Mouse (Mus musculus): Measurements from ENCODE around the gene Zic2. TPM values are rescaled to one million over a fixed set of nuclear protein-coding genes. Genes with fewer than 3 reads are reported as not detected.

The Zic2 gene
- total and polyA plus RNA-seq, 3 experiments: 0.31 TPM; not detected in 2

- H3K36me3 ChIP-seq (ENCODE audit: control insufficient read depth, insufficient read depth, low read length): no peaks in the 10 kb centered on the region
- TF ChIP-seq POLR2A (IDR thresholded peaks at IDR 0.05; ENCODE audit: insufficient read depth, low read depth, low read length) (no peak), CTCF (IDR thresholded peaks at IDR 0.05) (no peak), EP300 (IDR thresholded peaks at IDR 0.05; ENCODE audit: insufficient read depth, low read depth, low read length) (no peak)
- peak overlapping the region; percentile 42 for H3K4me3 ChIP-seq
- H3K27ac ChIP-seq: no peak overlapping the region
- no peak for DNase-seq
- intact Hi-C loops (cut with DNase I): loop anchor here (2.0 to 10.0 kb wide), 2 partner anchors 24 to 230 kb away; no protein-coding TSS in a partner anchor
- peaks cover 36% of the 10 kb centered on the region for H3K27me3 ChIP-seq (ENCODE audit: control insufficient read depth, insufficient read depth, low read length)
- H3K9ac ChIP-seq (ENCODE audit: low read depth, low read length): peak overlapping the region; percentile 49; the same call in 1 of the 2 replicates
- H3K4me1 ChIP-seq (ENCODE audit: control insufficient read depth, insufficient read depth, low read length): no peaks in the 10 kb centered on the region
- under 1% methylated on average over 59 of the region's 62 CpGs for WGBS
- no peaks in the 10 kb centered on the region for H3K79me2 ChIP-seq (replicated peaks; ENCODE audit: control insufficient read depth, insufficient read depth, low read length)
These were observed 10.9 kb upstream of the Zic2 start for GRCm38 (mm10) chr14:122464351-122464762.

- peak within 1 kb of the TSS; percentile 49; the same call in 1 of the 2 replicates for H3K9ac ChIP-seq (ENCODE audit: low read depth, low read length)
- H3K79me2 ChIP-seq (replicated peaks; ENCODE audit: control insufficient read depth, insufficient read depth, low read length): no peaks in the 10 kb centered on the region
- H3K27me3 ChIP-seq (ENCODE audit: control insufficient read depth, insufficient read depth, low read length): peaks cover 39% of the 10 kb centered on the region
- no peak within 1 kb of the TSS for H3K27ac ChIP-seq
- no peaks in the 10 kb centered on the region for H3K36me3 ChIP-seq (ENCODE audit: control insufficient read depth, insufficient read depth, low read length)
- H3K4me1 ChIP-seq (ENCODE audit: control insufficient read depth, insufficient read depth, low read length): no peaks in the 10 kb centered on the region
- TF ChIP-seq EP300 (IDR thresholded peaks at IDR 0.05; ENCODE audit: insufficient read depth, low read depth, low read length): no peak
- TF ChIP-seq POLR2A (IDR thresholded peaks at IDR 0.05; ENCODE audit: insufficient read depth, low read depth, low read length): no peak
- no peak for TF ChIP-seq CTCF (IDR thresholded peaks at IDR 0.05)
- no peak for DNase-seq
- 2% methylated on average over 48 of the region's 62 CpGs for WGBS
- intact Hi-C loops (cut with DNase I): loop anchor here (2.0 to 10.0 kb wide), 2 partner anchors 24 to 230 kb away; no protein-coding TSS in a partner anchor
- peak within 1 kb of the TSS; percentile 42 for H3K4me3 ChIP-seq
These were observed 10.2 kb upstream of the Zic2 start, which contains the start of gene Zic5 for GRCm38 (mm10) chr14:122464763-122465741. Zic5 (minus strand) TSS chr14:122465677.

DNA sequence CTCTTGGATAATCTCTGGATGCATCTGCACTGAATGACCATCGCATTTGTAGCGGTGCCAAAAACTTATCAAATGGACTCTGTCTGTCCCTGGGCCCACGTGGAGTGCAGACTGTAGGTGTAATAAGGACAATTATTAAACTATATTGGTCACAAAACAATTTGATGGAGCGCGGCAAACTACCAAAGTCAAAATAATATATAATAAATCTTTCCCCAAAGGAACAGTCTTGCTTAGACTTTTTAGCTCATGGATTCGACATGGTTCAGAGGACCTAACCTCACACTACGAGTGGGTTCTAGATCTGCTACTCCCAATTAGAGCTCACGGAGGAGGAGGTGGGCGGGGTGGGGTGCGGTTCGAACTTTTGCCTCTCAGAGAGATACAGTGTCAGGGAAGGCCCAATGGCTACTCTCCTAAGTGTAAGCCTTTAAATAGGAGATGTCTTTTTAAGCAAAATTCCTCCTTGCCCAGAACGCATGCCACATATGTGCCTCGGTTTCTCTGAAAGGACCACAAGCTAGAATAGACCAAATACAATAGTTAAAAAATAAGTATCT, 9.2 kb upstream of the Zic2 start:
- Histone ChIP-seq H3K9ac (ENCODE audit: low read depth, low read length) (no peak overlapping the region), H3K36me3 (ENCODE audit: control insufficient read depth, insufficient read depth, low read length) (no peaks in the 10 kb centered on the region), H3K4me3 (no peak overlapping the region), H3K27me3 (ENCODE audit: control insufficient read depth, insufficient read depth, low read length) (peaks cover 39% of the 10 kb centered on the region), H3K4me1 (ENCODE audit: control insufficient read depth, insufficient read depth, low read length) (no peaks in the 10 kb centered on the region), H3K27ac (no peak overlapping the region), H3K79me2 (replicated peaks; ENCODE audit: control insufficient read depth, insufficient read depth, low read length) (no peaks in the 10 kb centered on the region)
- 34% methylated on average over 13 of the region's 13 CpGs for WGBS
- intact Hi-C loops (cut with DNase I): loop anchor here (2.0 to 10.0 kb wide), 2 partner anchors 23 to 231 kb away; no protein-coding TSS in a partner anchor
- DNase-seq: no peak
- TF ChIP-seq CTCF (IDR thresholded peaks at IDR 0.05) (no peak), EP300 (IDR thresholded peaks at IDR 0.05; ENCODE audit: insufficient read depth, low read depth, low read length) (no peak), POLR2A (IDR thresholded peaks at IDR 0.05; ENCODE audit: insufficient read depth, low read depth, low read length) (no peak)

GRCm38 (mm10) chr14:122466756-122467362, 8.4 kb upstream of the Zic2 start:
- Histone ChIP-seq H3K4me1 (ENCODE audit: control insufficient read depth, insufficient read depth, low read length) (no peaks in the 10 kb centered on the region), H3K36me3 (ENCODE audit: control insufficient read depth, insufficient read depth, low read length) (no peaks in the 10 kb centered on the region), H3K4me3 (no peak overlapping the region), H3K79me2 (replicated peaks; ENCODE audit: control insufficient read depth, insufficient read depth, low read length) (no peaks in the 10 kb centered on the region), H3K9ac (ENCODE audit: low read depth, low read length) (no peak overlapping the region), H3K27me3 (ENCODE audit: control insufficient read depth, insufficient read depth, low read length) (peaks cover 42% of the 10 kb centered on the region), H3K27ac (no peak overlapping the region)
- TF ChIP-seq EP300 (IDR thresholded peaks at IDR 0.05; ENCODE audit: insufficient read depth, low read depth, low read length): no peak
- no peak for TF ChIP-seq POLR2A (IDR thresholded peaks at IDR 0.05; ENCODE audit: insufficient read depth, low read depth, low read length)
- TF ChIP-seq CTCF (IDR thresholded peaks at IDR 0.05): no peak
- intact Hi-C loops (cut with DNase I): loop anchor here (10.0 kb wide), 1 partner anchor 232 kb away; no protein-coding TSS in a partner anchor
- 68% methylated on average over 7 of the region's 7 CpGs for WGBS
- no peak for DNase-seq

GRCm38 (mm10) chr14:122467926-122468841, 7.1 kb upstream of the Zic2 start:
- Histone ChIP-seq H3K36me3 (ENCODE audit: control insufficient read depth, insufficient read depth, low read length) (no peaks in the 10 kb centered on the region), H3K4me3 (no peak overlapping the region), H3K79me2 (replicated peaks; ENCODE audit: control insufficient read depth, insufficient read depth, low read length) (no peaks in the 10 kb centered on the region), H3K27ac (no peak overlapping the region), H3K27me3 (ENCODE audit: control insufficient read depth, insufficient read depth, low read length) (peaks cover 47% of the 10 kb centered on the region), H3K4me1 (ENCODE audit: control insufficient read depth, insufficient read depth, low read length) (no peaks in the 10 kb centered on the region), H3K9ac (ENCODE audit: low read depth, low read length) (no peak overlapping the region)
- intact Hi-C loops (cut with DNase I): loop anchor here (10.0 kb wide), 1 partner anchor 233 kb away; no protein-coding TSS in a partner anchor
- no peak for DNase-seq
- TF ChIP-seq EP300 (IDR thresholded peaks at IDR 0.05; ENCODE audit: insufficient read depth, low read depth, low read length) (no peak), POLR2A (IDR thresholded peaks at IDR 0.05; ENCODE audit: insufficient read depth, low read depth, low read length) (no peak), CTCF (IDR thresholded peaks at IDR 0.05) (no peak)
- WGBS: 16% methylated on average over 23 of the region's 23 CpGs
